8 mouse cellular contexts compared by ENCODE assay signal in the genomic region with DNA sequence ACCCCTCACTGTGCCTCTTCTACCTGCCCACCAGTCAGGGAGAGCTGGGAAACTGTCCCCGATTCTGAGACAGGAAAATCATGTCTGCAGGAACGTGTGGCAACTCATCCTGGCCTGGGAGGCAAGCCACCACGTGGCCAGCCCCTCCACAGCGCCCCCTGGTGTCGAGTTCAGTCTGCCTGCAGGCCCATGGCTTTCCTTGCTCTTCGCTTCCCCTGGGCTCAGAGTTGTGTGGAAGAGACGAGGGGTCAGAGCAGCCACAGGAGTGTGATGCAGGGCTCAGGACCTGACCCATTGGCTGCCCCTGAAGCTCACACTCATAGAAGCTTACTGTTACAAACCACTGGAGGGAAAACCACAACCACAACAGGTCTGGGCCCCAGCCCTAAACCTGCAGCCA. TPM values are rescaled to one million over a fixed set of nuclear protein-coding genes. Genes with fewer than 3 reads are reported as not detected.
DNase-seq lines count a peak whose midpoint lies in the region; ATAC-seq and TF ChIP-seq lines count a peak whose summit lies in the region.

No protein-coding gene starts in this region.

- 0 out of 2 replicates have a peak, but pooled peaks have one; percentile 23 for TF ChIP-seq EP300 in ES-Bruce4 (IDR thresholded peaks at IDR 0.05; ENCODE audit: insufficient read depth, low read depth, low read length)
- TF ChIP-seq EP300 in liver, postnatal 0 days (IDR thresholded peaks at IDR 0.05; ENCODE audit: low read depth) = no peak

- no peak overlapping the region for H3K4me2 ChIP-seq in forebrain, postnatal 0 days (ENCODE audit: low read depth)
- H3K4me2 ChIP-seq in hindbrain, embryonic 14.5 days (replicated peaks) = no peak overlapping the region
- no peak overlapping the region for H3K4me2 ChIP-seq in liver, postnatal 0 days (ENCODE audit: low read depth, low read length)

- H3K9me3 ChIP-seq in ES-Bruce4 (replicated peaks; ENCODE audit: control insufficient read depth, insufficient read depth, low read length, poor library complexity, severe bottlenecking) = no peaks in the 10 kb centered on the region
- H3K9me3 ChIP-seq in forebrain, postnatal 0 days (ENCODE audit: low read length) = no peaks in the 10 kb centered on the region
- H3K9me3 ChIP-seq in hindbrain, embryonic 14.5 days (ENCODE audit: control insufficient read depth, low read length) = no peaks in the 10 kb centered on the region
- H3K9me3 ChIP-seq in liver, postnatal 0 days (ENCODE audit: low read length) = no peaks in the 10 kb centered on the region

- no peaks in the 10 kb centered on the region for H3K36me3 ChIP-seq in ES-Bruce4 (ENCODE audit: control insufficient read depth, insufficient read depth, low read length, poor library complexity, severe bottlenecking)
- no peaks in the 10 kb centered on the region for H3K36me3 ChIP-seq in forebrain, postnatal 0 days (ENCODE audit: insufficient read depth)
- H3K36me3 ChIP-seq in hindbrain, embryonic 14.5 days (replicated peaks; ENCODE audit: control insufficient read depth, insufficient read depth) = no peaks in the 10 kb centered on the region
- H3K36me3 ChIP-seq in liver, postnatal 0 days (replicated peaks; ENCODE audit: insufficient read depth, low read length) = peaks cover 16% of the 10 kb centered on the region

- no peaks in the 10 kb centered on the region for H3K27me3 ChIP-seq in ES-Bruce4 (ENCODE audit: control insufficient read depth, insufficient read depth, low read length, poor library complexity, severe bottlenecking)
- no peaks in the 10 kb centered on the region for H3K27me3 ChIP-seq in forebrain, postnatal 0 days (ENCODE audit: insufficient read depth, low read length)
- H3K27me3 ChIP-seq in hindbrain, embryonic 14.5 days (ENCODE audit: control insufficient read depth, insufficient read depth, low read length) = no peaks in the 10 kb centered on the region
- H3K27me3 ChIP-seq in liver, postnatal 0 days (ENCODE audit: insufficient read depth, low read length) = no peaks in the 10 kb centered on the region

- H3K9ac ChIP-seq in ES-Bruce4 (ENCODE audit: low read depth, poor library complexity, severe bottlenecking) = no peak overlapping the region
- H3K9ac ChIP-seq in forebrain, postnatal 0 days = no peak overlapping the region
- H3K9ac ChIP-seq in hindbrain, embryonic 14.5 days = no peak overlapping the region
- no peak overlapping the region for H3K9ac ChIP-seq in liver, postnatal 0 days (replicated peaks)

- peak; percentile 96 for TF ChIP-seq CTCF in ES-Bruce4 (IDR thresholded peaks at IDR 0.05; ENCODE audit: low read depth, low read length)
- TF ChIP-seq CTCF in forebrain, postnatal 0 days (IDR thresholded peaks at IDR 0.05; ENCODE audit: low read depth) = peak; percentile 84
- peak; percentile 97 for TF ChIP-seq CTCF in liver, postnatal 0 days (IDR thresholded peaks at IDR 0.05; ENCODE audit: low read depth)

- 14% methylated on average over 7 of the region's 7 CpGs for WGBS in forebrain, postnatal 0 days
- 16% methylated on average over 7 of the region's 7 CpGs for WGBS in hindbrain, embryonic 14.5 days
- 16% methylated on average over 7 of the region's 7 CpGs for WGBS in liver, postnatal 0 days (ENCODE audit: insufficient replicate concordance)

- no peak for TF ChIP-seq POLR2A in ES-Bruce4 (IDR thresholded peaks at IDR 0.05; ENCODE audit: insufficient read depth, low read length)

- H3K4me1 ChIP-seq in ES-Bruce4 (ENCODE audit: control insufficient read depth, insufficient read depth, low read length) = peaks cover 6% of the 10 kb centered on the region
- H3K4me1 ChIP-seq in forebrain, postnatal 0 days (ENCODE audit: insufficient read depth) = no peaks in the 10 kb centered on the region
- no peaks in the 10 kb centered on the region for H3K4me1 ChIP-seq in hindbrain, embryonic 14.5 days (replicated peaks; ENCODE audit: control insufficient read depth, insufficient read depth, low read length)
- peaks cover 24% of the 10 kb centered on the region for H3K4me1 ChIP-seq in liver, postnatal 0 days (ENCODE audit: insufficient read depth)

- H3K27ac ChIP-seq in ES-Bruce4 (ENCODE audit: insufficient read depth, low read length) = no peak overlapping the region
- H3K27ac ChIP-seq in forebrain, postnatal 0 days (ENCODE audit: low read depth, low read length) = no peak overlapping the region
- no peak overlapping the region for H3K27ac ChIP-seq in hindbrain, embryonic 14.5 days
- H3K27ac ChIP-seq in liver, postnatal 0 days (ENCODE audit: low read depth) = no peak overlapping the region

- DNase-seq in 416B (ENCODE audit: low read depth) = peak; percentile 96
- DNase-seq in c-Kit-positive CD71-negative TER-119-negative erythroid progenitor cells, embryonic 14.5 days (ENCODE audit: low read depth) = peak; percentile 69
- DNase-seq in forebrain, postnatal 0 days = peak; percentile 42
- DNase-seq in hindbrain, embryonic 14.5 days (ENCODE audit: low spot score) = peak; percentile 63
- peak; percentile 90 for DNase-seq in liver, postnatal 0 days
- peak; percentile 78 for DNase-seq in ovary, postnatal 14 days (ENCODE audit: low spot score)
- peak; percentile 84 for DNase-seq in urinary bladder, adult 2 months (ENCODE audit: low spot score)

- ATAC-seq in forebrain, postnatal 0 days = peak; percentile 50; the same call in 1 of the 2 replicates
- ATAC-seq in hindbrain, embryonic 14.5 days (ENCODE audit: low FRiP score) = no peak
- peak; percentile 62 for ATAC-seq in liver, postnatal 0 days

- no peak overlapping the region for H3K4me3 ChIP-seq in ES-Bruce4 (ENCODE audit: low read depth, low read length)
- H3K4me3 ChIP-seq in forebrain, postnatal 0 days (ENCODE audit: low read depth, low read length) = no peak overlapping the region
- H3K4me3 ChIP-seq in hindbrain, embryonic 14.5 days (replicated peaks; ENCODE audit: low read length) = no peak overlapping the region
- no peak overlapping the region for H3K4me3 ChIP-seq in liver, postnatal 0 days (ENCODE audit: low read depth, low read length)

RNA-seq across cellular contexts. Expression of a gene that starts 13.5 kb away (rescaled TPM):
- polyA plus RNA-seq in ES-Bruce4 (2011; ENCODE audit: insufficient read depth, insufficient read length, low read depth, missing spikeins) = 46.3 and 47.5 TPM in 2 replicates
- 25.0 and 29.6 TPM in 2 replicates for total RNA-seq in forebrain, postnatal 0 days (2014; rRNA removed)
- polyA plus RNA-seq in forebrain, postnatal 0 days (2015; fragmentation: Nextera tagmentation; extraction: Ambion mirVana) = 19.3 and 19.8 TPM in 2 replicates
- polyA plus RNA-seq in hindbrain, embryonic 14.5 days (2014; fragmentation: Nextera tagmentation; extraction: Ambion mirVana) = 19.4 and 21.1 TPM in 2 replicates
- 16.7 and 17.8 TPM in 2 replicates for polyA plus RNA-seq in liver, postnatal 0 days (2015; fragmentation: Nextera tagmentation; extraction: Ambion mirVana)
- 85.8 and 105 TPM in 2 replicates for polyA plus RNA-seq in urinary bladder, adult 2 months (2012; rRNA removed)

RNA-seq across cellular contexts. Expression of a gene that starts 41.6 kb away (rescaled TPM):
- 17.0 and 18.1 TPM in 2 replicates for polyA plus RNA-seq in ES-Bruce4 (2011; ENCODE audit: insufficient read depth, insufficient read length, low read depth, missing spikeins)
- 10.5 and 18.4 TPM in 2 replicates for total RNA-seq in forebrain, postnatal 0 days (2014; rRNA removed)
- 6.0 and 9.6 TPM in 2 replicates for polyA plus RNA-seq in forebrain, postnatal 0 days (2015; fragmentation: Nextera tagmentation; extraction: Ambion mirVana)
- 8.3 and 9.0 TPM in 2 replicates for polyA plus RNA-seq in hindbrain, embryonic 14.5 days (2014; fragmentation: Nextera tagmentation; extraction: Ambion mirVana)
- polyA plus RNA-seq in liver, postnatal 0 days (2015; fragmentation: Nextera tagmentation; extraction: Ambion mirVana) = 6.6 and 7.0 TPM in 2 replicates
- 17.2 and 17.6 TPM in 2 replicates for polyA plus RNA-seq in urinary bladder, adult 2 months (2012; rRNA removed)

Comparison
In these comparisons a context has a peak if more than half of its experiments do, and no peak if none do; other contexts are left out.
1. DNase-seq: peak in every context shown above with its lines; median percentile 96 in 416B; 90 in liver, postnatal 0 days; 84 in urinary bladder, adult 2 months; 78 in ovary, postnatal 14 days; 69 in c-Kit-positive CD71-negative TER-119-negative erythroid progenitor cells, embryonic 14.5 days; 63 in hindbrain, embryonic 14.5 days; 42 in forebrain, postnatal 0 days.